Mouse (Mus musculus) brain, embryonic 18.5 days (tissue): Measurements from ENCODE around the gene Mars.

Experiments used
- DNase-seq: peaks from one replicate; pipeline ENCODE4 v3.0.0-alpha.2; 2012; ENCODE audit warnings: low read depth, low spot score

Gene Mars

GRCm38 (mm10) chr10:127311476-127312355 is at the start of gene Mars:
Gene Mars (minus strand): TSS chr10:127311786.
- peak; percentile 92 for DNase-seq

GRCm38 (mm10) chr10:127360714-127361113 is 49.1 kb upstream of the Mars start:
- no peak for DNase-seq

- no peak for DNase-seq
Observed at GRCm38 (mm10) chr10:127355336-127355735, 43.8 kb upstream of the Mars start.

- no peak for DNase-seq
Observed at GRCm38 (mm10) chr10:127353909-127354895, 42.6 kb upstream of the Mars start, which contains the start of gene Inhbe. Gene Inhbe (minus strand): TSS chr10:127354411.

- no peak for DNase-seq
Observed at GRCm38 (mm10) chr10:127352766-127353165, 41.2 kb upstream of the Mars start.

- DNase-seq = no peak
Observed at GRCm38 (mm10) chr10:127352187-127352586, 40.6 kb upstream of the Mars start.

- DNase-seq = no peak
Observed at GRCm38 (mm10) chr10:127351719-127352118, 40.1 kb upstream of the Mars start.

GRCm38 (mm10) chr10:127351285-127351595 is 39.7 kb upstream of the Mars start:
- DNase-seq = no peak

- no peak for DNase-seq
Observed at GRCm38 (mm10) chr10:127350594-127351284, 39.2 kb upstream of the Mars start.

GRCm38 (mm10) chr10:127349810-127350209 is 38.2 kb upstream of the Mars start:
- no peak for DNase-seq

GRCm38 (mm10) chr10:127348957-127349356 is 37.4 kb upstream of the Mars start:
- DNase-seq = no peak

- DNase-seq = no peak
Observed at GRCm38 (mm10) chr10:127346173-127346572, 34.6 kb upstream of the Mars start.

GRCm38 (mm10) chr10:127343029-127343428 is 31.4 kb upstream of the Mars start:
- DNase-seq = no peak

GRCm38 (mm10) chr10:127341891-127342639 is 30.5 kb upstream of the Mars start, which contains the start of gene Gli1:
Gene Gli1 (minus strand): TSS chr10:127341974.
- no peak for DNase-seq

GRCm38 (mm10) chr10:127341360-127341690 is 29.7 kb upstream of the Mars start:
- DNase-seq = no peak

- no peak for DNase-seq
Observed at GRCm38 (mm10) chr10:127340577-127341359, 29.2 kb upstream of the Mars start.

- DNase-seq = no peak
Observed at GRCm38 (mm10) chr10:127339683-127340576, 28.3 kb upstream of the Mars start.

GRCm38 (mm10) chr10:127338930-127339682 is 27.5 kb upstream of the Mars start:
- peak; percentile 69 for DNase-seq
